Mouse (Mus musculus) spleen, adult 2 months (tissue): ENCODE measurements around the gene Nav3.

Experiments
- CTCF ChIP-seq: fragments of 200-500 bp; IDR thresholded peaks from 2 replicates; pipeline ENCODE4 v1.5.1; 2011; ENCODE audit warnings: mild to moderate bottlenecking, inconsistent platforms; ENCODE audit not compliant: insufficient read depth, insufficient read length, insufficient replicate concordance; ENCODE audit errors: extremely low read depth
- POLR2A ChIP-seq: fragments of 200-500 bp; IDR thresholded peaks from 2 replicates; pipeline ENCODE4 v1.6.1; 2011; ENCODE audit warnings: low read depth, low read length, inconsistent platforms

GRCm38 (mm10) chr10:109866063-109866462, 589.9 kb downstream of the Nav3 start:
- TF ChIP-seq CTCF (no peak), POLR2A (no peak)
